Mouse (Mus musculus): ENCODE measurements around the gene Stpg4. TPM values are rescaled to one million over a fixed set of nuclear protein-coding genes. Genes with fewer than 3 reads are reported as not detected.

The Stpg4 gene
- polyA plus RNA-seq, 1 experiment from 2014 or later, result not detected

DNA sequence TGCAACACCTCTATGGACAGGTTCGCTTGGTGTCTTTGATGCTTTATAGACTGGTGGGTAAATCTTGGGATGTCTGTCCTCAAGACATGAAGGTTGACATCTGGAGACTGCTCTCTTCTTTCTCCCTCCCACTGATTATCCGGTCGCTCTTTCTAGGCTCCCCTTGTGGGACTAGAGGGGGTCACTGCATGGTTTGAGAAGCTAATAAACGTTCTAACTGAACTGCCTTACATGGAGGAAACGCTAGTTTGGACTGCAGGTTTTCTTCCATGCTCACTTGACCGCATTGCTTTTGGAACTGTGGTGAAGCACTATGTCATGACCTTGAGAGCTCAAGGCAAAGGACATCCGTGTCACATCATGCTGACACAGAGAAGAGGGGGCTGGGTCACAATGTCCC, 25.8 kb upstream of the Stpg4 start:
- 83% methylated on average over 7 of the region's 7 CpGs for WGBS
- H3K9me3 ChIP-seq (ENCODE audit: control insufficient read depth, low read length), result no peaks in the 10 kb centered on the region
- DNase-seq (ENCODE audit: low spot score) (no peak), ATAC-seq (ENCODE audit: low read depth) (no peak)
- H3K9ac ChIP-seq (ENCODE audit: low read depth, low read length), result no peak overlapping the region
- no peak overlapping the region for H3K4me3 ChIP-seq (ENCODE audit: low read depth, low read length)
- no peak overlapping the region for H3K4me2 ChIP-seq (ENCODE audit: low read depth, low read length)
- H3K4me1 ChIP-seq (ENCODE audit: control insufficient read depth, insufficient read depth, low read length), result peaks cover 5% of the 10 kb centered on the region; the same call in 1 of the 2 replicates
- H3K36me3 ChIP-seq (ENCODE audit: control insufficient read depth, insufficient read depth, low read length), result no peaks in the 10 kb centered on the region
- no peaks in the 10 kb centered on the region for H3K27me3 ChIP-seq (replicated peaks; ENCODE audit: control insufficient read depth, insufficient read depth, low read length)
- H3K27ac ChIP-seq (replicated peaks; ENCODE audit: low read depth, low read length), result no peak overlapping the region

DNA sequence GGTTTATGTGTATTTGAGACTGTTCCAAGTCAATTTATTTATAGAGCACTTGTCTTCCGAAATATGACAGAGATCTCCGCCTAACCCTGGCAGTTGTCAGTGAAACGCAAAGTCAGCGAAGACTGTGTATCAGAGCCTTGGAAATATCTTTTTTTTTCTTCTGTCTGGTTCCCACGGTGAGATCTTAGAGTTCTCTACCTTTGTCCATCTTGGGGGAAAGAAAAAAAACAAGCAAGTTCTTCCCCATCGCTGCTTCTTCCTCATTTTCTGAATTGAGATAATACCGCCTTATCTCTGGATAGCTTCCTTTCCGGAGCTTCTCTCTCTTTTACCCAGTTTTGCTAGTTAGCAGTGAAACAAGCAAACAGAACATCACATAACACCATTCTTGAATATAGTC, 21.3 kb upstream of the Stpg4 start:
- Histone ChIP-seq H3K36me3 (ENCODE audit: control insufficient read depth, insufficient read depth, low read length) (peaks cover 6% of the 10 kb centered on the region; the same call in 1 of the 2 replicates), H3K4me2 (ENCODE audit: low read depth, low read length) (no peak overlapping the region), H3K9me3 (ENCODE audit: control insufficient read depth, low read length) (no peaks in the 10 kb centered on the region), H3K9ac (ENCODE audit: low read depth, low read length) (no peak overlapping the region), H3K27ac (replicated peaks; ENCODE audit: low read depth, low read length) (no peak overlapping the region), H3K4me1 (ENCODE audit: control insufficient read depth, insufficient read depth, low read length) (peaks cover 15% of the 10 kb centered on the region), H3K27me3 (replicated peaks; ENCODE audit: control insufficient read depth, insufficient read depth, low read length) (no peaks in the 10 kb centered on the region), H3K4me3 (ENCODE audit: low read depth, low read length) (no peak overlapping the region)
- no peak for DNase-seq (ENCODE audit: low spot score)
- WGBS, result 88% methylated on average over 8 of the region's 8 CpGs
- ATAC-seq (ENCODE audit: low read depth), result no peak

DNA sequence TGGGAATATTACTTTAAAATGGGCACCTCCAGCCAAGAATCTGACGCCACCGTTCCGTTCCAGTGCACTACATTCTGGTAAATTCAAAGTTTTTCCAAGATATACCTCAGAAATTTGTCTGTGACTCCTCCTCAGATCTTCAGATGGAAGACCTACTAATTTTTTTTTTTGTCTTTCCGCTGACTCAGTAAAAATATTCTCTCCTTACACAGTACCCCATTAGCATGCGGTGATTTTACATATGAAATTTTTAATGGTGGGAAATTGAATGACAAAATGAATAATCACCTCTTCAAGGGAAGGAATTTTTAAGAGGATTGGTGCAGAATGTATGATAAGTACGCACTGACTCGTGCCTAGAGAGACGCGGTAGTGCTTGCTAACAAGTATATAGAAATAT, 20.8 kb upstream of the Stpg4 start:
- H3K27ac ChIP-seq (replicated peaks; ENCODE audit: low read depth, low read length), result no peak overlapping the region
- H3K9ac ChIP-seq (ENCODE audit: low read depth, low read length), result no peak overlapping the region
- ATAC-seq (ENCODE audit: low read depth) (no peak), DNase-seq (ENCODE audit: low spot score) (no peak)
- H3K4me3 ChIP-seq (ENCODE audit: low read depth, low read length), result no peak overlapping the region
- no peak overlapping the region for H3K4me2 ChIP-seq (ENCODE audit: low read depth, low read length)
- no peaks in the 10 kb centered on the region for H3K27me3 ChIP-seq (replicated peaks; ENCODE audit: control insufficient read depth, insufficient read depth, low read length)
- no peaks in the 10 kb centered on the region for H3K9me3 ChIP-seq (ENCODE audit: control insufficient read depth, low read length)
- WGBS, result 91% methylated on average over 9 of the region's 9 CpGs
- H3K36me3 ChIP-seq (ENCODE audit: control insufficient read depth, insufficient read depth, low read length), result peaks cover 7% of the 10 kb centered on the region; the same call in 1 of the 2 replicates
- peaks cover 20% of the 10 kb centered on the region for H3K4me1 ChIP-seq (ENCODE audit: control insufficient read depth, insufficient read depth, low read length)

DNA sequence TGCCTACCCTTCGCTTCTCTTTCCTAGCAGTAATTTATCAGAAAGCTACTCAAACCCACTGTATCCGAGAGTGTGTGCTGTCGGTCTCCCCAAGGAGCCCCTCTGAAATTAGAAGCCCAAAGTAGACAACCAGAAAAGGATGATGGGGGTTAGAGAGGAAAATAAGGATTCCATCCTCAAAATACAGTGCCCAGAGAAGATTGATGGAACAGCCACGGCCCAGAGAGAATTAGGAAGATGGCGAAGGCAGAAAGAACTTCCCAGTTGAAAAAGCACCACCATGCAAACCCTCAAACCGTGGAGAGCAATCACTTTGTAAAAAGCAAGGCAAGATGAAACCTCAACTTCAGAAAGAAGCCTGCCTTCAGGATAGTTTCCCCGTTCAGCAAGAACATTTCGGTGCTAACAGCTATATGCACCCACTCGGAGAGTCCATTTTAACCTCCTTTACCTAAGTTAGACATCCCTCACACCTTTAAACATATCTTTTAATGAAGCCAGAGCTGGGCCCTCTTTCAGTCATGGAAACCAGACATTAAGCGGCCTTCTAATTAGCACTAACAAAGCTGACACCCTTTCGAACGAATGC, 20.2 kb upstream of the Stpg4 start:
- DNase-seq (ENCODE audit: low spot score) (no peak), ATAC-seq (ENCODE audit: low read depth) (no peak)
- Histone ChIP-seq H3K36me3 (ENCODE audit: control insufficient read depth, insufficient read depth, low read length) (peaks cover 7% of the 10 kb centered on the region; the same call in 1 of the 2 replicates), H3K9ac (ENCODE audit: low read depth, low read length) (peak overlapping the region; percentile 90), H3K27me3 (replicated peaks; ENCODE audit: control insufficient read depth, insufficient read depth, low read length) (no peaks in the 10 kb centered on the region), H3K9me3 (ENCODE audit: control insufficient read depth, low read length) (no peaks in the 10 kb centered on the region), H3K27ac (replicated peaks; ENCODE audit: low read depth, low read length) (peak overlapping the region; percentile 94), H3K4me3 (ENCODE audit: low read depth, low read length) (peak overlapping the region; percentile 84), H3K4me1 (ENCODE audit: control insufficient read depth, insufficient read depth, low read length) (peaks cover 26% of the 10 kb centered on the region), H3K4me2 (ENCODE audit: low read depth, low read length) (peak overlapping the region; percentile 73)
- WGBS, result 42% methylated on average over 12 of the region's 12 CpGs

DNA sequence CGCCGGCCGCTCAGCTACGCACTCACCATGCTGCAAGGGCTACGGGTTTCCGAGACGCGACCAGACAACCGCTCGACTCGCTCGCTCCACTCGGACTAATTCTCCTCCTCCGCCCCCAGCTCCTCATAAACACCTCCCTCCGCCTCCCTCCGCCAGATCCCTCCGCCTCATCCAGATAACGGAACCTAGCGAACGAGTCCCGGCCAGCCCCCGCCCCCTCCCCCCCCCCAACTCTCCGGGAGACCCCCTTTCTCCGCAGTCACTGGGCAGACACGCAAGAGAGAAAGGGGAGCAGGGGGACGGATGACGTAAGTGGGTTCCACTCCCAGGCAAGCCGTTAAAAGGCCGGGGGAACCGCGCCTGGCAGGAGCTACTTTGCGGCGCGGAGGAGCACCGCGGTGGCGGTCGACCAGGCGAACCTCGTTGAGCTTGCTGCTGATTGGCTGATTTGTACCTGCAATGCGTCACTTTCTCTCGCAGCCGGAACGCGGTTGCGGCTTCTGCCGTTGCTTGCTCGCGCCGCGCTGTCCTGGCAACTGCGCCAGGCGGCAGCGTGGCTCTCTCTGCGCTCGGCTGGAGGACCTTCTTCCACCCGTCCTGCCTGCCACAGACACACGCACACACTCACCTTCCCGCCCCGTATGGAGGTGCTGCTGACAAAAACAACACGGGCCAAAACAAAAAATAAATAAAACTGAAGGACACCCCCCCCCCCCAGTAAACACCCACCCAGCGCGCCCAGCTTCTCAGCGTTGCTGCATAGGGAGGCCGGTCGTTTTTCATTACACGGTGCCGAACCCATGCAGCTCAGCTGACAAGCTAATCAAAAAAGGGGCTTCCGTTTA, 19.4 kb upstream of the Stpg4 start, which contains the start of gene Calm2:
Calm2 (minus strand) TSS at position 169 of the 845 bp plus-strand sequence.
- H3K27me3 ChIP-seq (replicated peaks; ENCODE audit: control insufficient read depth, insufficient read depth, low read length), result no peaks in the 10 kb centered on the region
- H3K27ac ChIP-seq (replicated peaks; ENCODE audit: low read depth, low read length), result peak within 1 kb of the TSS; percentile 94
- H3K36me3 ChIP-seq (ENCODE audit: control insufficient read depth, insufficient read depth, low read length), result peaks cover 7% of the 10 kb centered on the region; the same call in 1 of the 2 replicates
- no peaks in the 10 kb centered on the region for H3K9me3 ChIP-seq (ENCODE audit: control insufficient read depth, low read length)
- peak within 1 kb of the TSS; percentile 90 for H3K9ac ChIP-seq (ENCODE audit: low read depth, low read length)
- peaks cover 30% of the 10 kb centered on the region for H3K4me1 ChIP-seq (ENCODE audit: control insufficient read depth, insufficient read depth, low read length)
- peak within 1 kb of the TSS; percentile 84 for H3K4me3 ChIP-seq (ENCODE audit: low read depth, low read length)
- peak within 1 kb of the TSS; percentile 85 for H3K4me2 ChIP-seq (ENCODE audit: low read depth, low read length)
- DNase-seq (ENCODE audit: low spot score), result peak; percentile 99
- peak; percentile 92 for ATAC-seq (ENCODE audit: low read depth)
- WGBS, result under 1% methylated on average over 61 of the region's 69 CpGs

GRCm38 (mm10) chr17:87445917-87446766, 18.6 kb upstream of the Stpg4 start:
- Histone ChIP-seq H3K4me3 (ENCODE audit: low read depth, low read length) (peak overlapping the region; percentile 84), H3K27ac (replicated peaks; ENCODE audit: low read depth, low read length) (peak overlapping the region; percentile 94), H3K4me1 (ENCODE audit: control insufficient read depth, insufficient read depth, low read length) (peaks cover 30% of the 10 kb centered on the region), H3K27me3 (replicated peaks; ENCODE audit: control insufficient read depth, insufficient read depth, low read length) (no peaks in the 10 kb centered on the region), H3K36me3 (ENCODE audit: control insufficient read depth, insufficient read depth, low read length) (peaks cover 12% of the 10 kb centered on the region), H3K9me3 (ENCODE audit: control insufficient read depth, low read length) (no peaks in the 10 kb centered on the region), H3K4me2 (ENCODE audit: low read depth, low read length) (peak overlapping the region; percentile 85), H3K9ac (ENCODE audit: low read depth, low read length) (peak overlapping the region; percentile 90)
- ATAC-seq (ENCODE audit: low read depth) (peak; percentile 72), DNase-seq (ENCODE audit: low spot score) (peak; percentile 87)
- 2% methylated on average over 23 of the region's 86 CpGs for WGBS

GRCm38 (mm10) chr17:87445337-87445916, 17.9 kb upstream of the Stpg4 start:
- Histone ChIP-seq H3K9me3 (ENCODE audit: control insufficient read depth, low read length) (no peaks in the 10 kb centered on the region), H3K27ac (replicated peaks; ENCODE audit: low read depth, low read length) (peak overlapping the region; percentile 94), H3K9ac (ENCODE audit: low read depth, low read length) (peak overlapping the region; percentile 90), H3K36me3 (ENCODE audit: control insufficient read depth, insufficient read depth, low read length) (peaks cover 13% of the 10 kb centered on the region), H3K4me2 (ENCODE audit: low read depth, low read length) (peak overlapping the region; percentile 85), H3K4me3 (ENCODE audit: low read depth, low read length) (peak overlapping the region; percentile 84), H3K27me3 (replicated peaks; ENCODE audit: control insufficient read depth, insufficient read depth, low read length) (no peaks in the 10 kb centered on the region), H3K4me1 (ENCODE audit: control insufficient read depth, insufficient read depth, low read length) (peaks cover 30% of the 10 kb centered on the region)
- ATAC-seq (ENCODE audit: low read depth) (no peak), DNase-seq (ENCODE audit: low spot score) (no peak)
- under 1% methylated on average over 13 of the region's 13 CpGs for WGBS

- DNase-seq (ENCODE audit: low spot score), result no peak
- H3K36me3 ChIP-seq (ENCODE audit: control insufficient read depth, insufficient read depth, low read length), result peaks cover 13% of the 10 kb centered on the region
- H3K27ac ChIP-seq (replicated peaks; ENCODE audit: low read depth, low read length), result no peak overlapping the region
- no peak for ATAC-seq (ENCODE audit: low read depth)
- H3K4me3 ChIP-seq (ENCODE audit: low read depth, low read length), result peak overlapping the region; percentile 25
- no peaks in the 10 kb centered on the region for H3K27me3 ChIP-seq (replicated peaks; ENCODE audit: control insufficient read depth, insufficient read depth, low read length)
- WGBS, result 51% methylated on average over 4 of the region's 4 CpGs
- peak overlapping the region; percentile 36; the same call in 1 of the 2 replicates for H3K9ac ChIP-seq (ENCODE audit: low read depth, low read length)
- peaks cover 30% of the 10 kb centered on the region for H3K4me1 ChIP-seq (ENCODE audit: control insufficient read depth, insufficient read depth, low read length)
- peak overlapping the region; percentile 85 for H3K4me2 ChIP-seq (ENCODE audit: low read depth, low read length)
- no peaks in the 10 kb centered on the region for H3K9me3 ChIP-seq (ENCODE audit: control insufficient read depth, low read length)
These were observed 17.2 kb upstream of the Stpg4 start for GRCm38 (mm10) chr17:87444763-87445162.
